Mouse (Mus musculus) forebrain, embryonic 16.5 days (tissue): ENCODE results near the gene Acacb. TPM values are rescaled to one million over a fixed set of nuclear protein-coding genes. Genes with fewer than 3 reads are reported as not detected.

Source experiments
- polyA plus RNA-seq: library from polyadenylated mRNA; unstranded; fragments of >200 nt; fragmentation: Nextera tagmentation; extraction: Ambion mirVana; gene quantifications from 2 replicates; pipeline ENCODE4 v1.2.1, GENCODE M21; 2015

Acacb gene
- polyA plus RNA-seq, 1 experiment from 2014 or later: 2.9 TPM

Other genes starting within 250 kb of the Acacb start
- gene Coro1c, start 237.8 kb upstream of the Acacb start, polyA plus RNA-seq: 230 and 234 TPM in 2 replicates
- 11.2 and 12.4 TPM in 2 replicates for gene Ssh1, start 152.6 kb upstream of the Acacb start, polyA plus RNA-seq
- not detected in 2 replicates for gene Dao, start 142.8 kb upstream of the Acacb start, polyA plus RNA-seq
- 17.9 and 20.6 TPM in 2 replicates for gene Usp30, start 81.1 kb upstream of the Acacb start, polyA plus RNA-seq
- gene Svop, start 55.0 kb upstream of the Acacb start, polyA plus RNA-seq: 84.6 and 102 TPM in 2 replicates
- gene Alkbh2, start 18.3 kb upstream of the Acacb start, polyA plus RNA-seq: 5.3 and 6.4 TPM in 2 replicates
- gene Ung, start 16.1 kb upstream of the Acacb start, polyA plus RNA-seq: 19.1 TPM in 2 replicates
- 0.24 and 0.68 TPM in 2 replicates for gene Foxn4, start 127.3 kb downstream of the Acacb start, polyA plus RNA-seq
- 0.65 and 0.91 TPM in 2 replicates for gene Myo1h, start 142.6 kb downstream of the Acacb start, polyA plus RNA-seq
- gene Kctd10, start 234.0 kb downstream of the Acacb start, polyA plus RNA-seq: 90.4 and 98.5 TPM in 2 replicates
- gene Ube3b, start 234.1 kb downstream of the Acacb start, polyA plus RNA-seq: 44.9 and 47.5 TPM in 2 replicates